Mouse (Mus musculus) lung, postnatal 14 days (tissue): ENCODE measurements around the gene Hsd17b2.
"Not testable (repeated sequence)": the region's sequence is repeated elsewhere in the genome, so short reads cannot be mapped to it uniquely, and the experiment has no call there.

ENCODE experiments used
- DNase-seq: peaks from one replicate; pipeline ENCODE4 v3.0.0; 2021

Gene Hsd17b2

GRCm38 (mm10) chr8:117715896-117716295 is 14.2 kb downstream of the Hsd17b2 start:
- DNase-seq: no peak

GRCm38 (mm10) chr8:117718152-117718860 is 16.6 kb downstream of the Hsd17b2 start:
- no peak for DNase-seq

- no peak for DNase-seq
Measured at GRCm38 (mm10) chr8:117726467-117726866, 24.8 kb downstream of the Hsd17b2 start.

- DNase-seq: peak; percentile 19
Measured at GRCm38 (mm10) chr8:117727561-117727960, 25.9 kb downstream of the Hsd17b2 start.

GRCm38 (mm10) chr8:117728234-117728633 is 26.5 kb downstream of the Hsd17b2 start:
- no peak for DNase-seq

GRCm38 (mm10) chr8:117730980-117731379 is 29.3 kb downstream of the Hsd17b2 start:
- no peak for DNase-seq

- no peak for DNase-seq
Measured at GRCm38 (mm10) chr8:117736657-117737175, 35.0 kb downstream of the Hsd17b2 start.

- not testable (repeated sequence) for DNase-seq
Measured at GRCm38 (mm10) chr8:117738206-117738605, 36.5 kb downstream of the Hsd17b2 start.

GRCm38 (mm10) chr8:117740387-117740998 is 38.8 kb downstream of the Hsd17b2 start:
- no peak for DNase-seq

- no peak for DNase-seq
Measured at GRCm38 (mm10) chr8:117742431-117743012, 40.8 kb downstream of the Hsd17b2 start.

GRCm38 (mm10) chr8:117746651-117747050 is 44.9 kb downstream of the Hsd17b2 start:
- no peak for DNase-seq

GRCm38 (mm10) chr8:117747428-117747827 is 45.7 kb downstream of the Hsd17b2 start:
- DNase-seq: no peak

- DNase-seq: no peak
Measured at GRCm38 (mm10) chr8:117747886-117748730, 46.4 kb downstream of the Hsd17b2 start.

- no peak for DNase-seq
Measured at GRCm38 (mm10) chr8:117749436-117749835, 47.7 kb downstream of the Hsd17b2 start.

- DNase-seq: no peak
Measured at GRCm38 (mm10) chr8:117757900-117758299, 56.2 kb downstream of the Hsd17b2 start.

GRCm38 (mm10) chr8:117762776-117763175 is 61.1 kb downstream of the Hsd17b2 start:
- no peak for DNase-seq

GRCm38 (mm10) chr8:117764625-117765024 is 62.9 kb downstream of the Hsd17b2 start:
- no peak for DNase-seq

GRCm38 (mm10) chr8:117765947-117766346 is 64.2 kb downstream of the Hsd17b2 start:
- no peak for DNase-seq

GRCm38 (mm10) chr8:117768971-117769370 is 67.3 kb downstream of the Hsd17b2 start:
- DNase-seq: no peak

GRCm38 (mm10) chr8:117771115-117771836 is 69.6 kb downstream of the Hsd17b2 start:
- no peak for DNase-seq

- DNase-seq: peak; percentile 37
Measured at GRCm38 (mm10) chr8:117772126-117772525, 70.4 kb downstream of the Hsd17b2 start.

- no peak for DNase-seq
Measured at GRCm38 (mm10) chr8:117772597-117772996, 70.9 kb downstream of the Hsd17b2 start.
